Mouse (Mus musculus) right cerebral cortex, adult 2 months (tissue): ENCODE measurements around the gene Slco4a1.

Experiments
- DNase-seq, 2 experiments: peaks; one replicate each; pipeline ENCODE4 v3.0.0; 2021 to 2022; ENCODE audit warnings: low spot score in 2 of 2

Gene Slco4a1

GRCm38 (mm10) chr2:180444957-180445785, 10.9 kb upstream of the Slco4a1 start:
- no peak for DNase-seq

- no peak for DNase-seq
These were observed 10.1 kb upstream of the Slco4a1 start for GRCm38 (mm10) chr2:180445962-180446361.

- DNase-seq, result no peak
These were observed 7.0 kb upstream of the Slco4a1 start for GRCm38 (mm10) chr2:180449007-180449406.

GRCm38 (mm10) chr2:180450529-180450928, 5.5 kb upstream of the Slco4a1 start:
- DNase-seq, result no peak

- no peak for DNase-seq
These were observed 660 bp downstream of the Slco4a1 start for GRCm38 (mm10) chr2:180456705-180457104.

- DNase-seq, result no peak
These were observed 1.6 kb downstream of the Slco4a1 start for GRCm38 (mm10) chr2:180457680-180458079.

GRCm38 (mm10) chr2:180459437-180459836, 3.4 kb downstream of the Slco4a1 start:
- DNase-seq, result no peak

GRCm38 (mm10) chr2:180460801-180461200, 4.8 kb downstream of the Slco4a1 start:
- no peak for DNase-seq

GRCm38 (mm10) chr2:180462593-180462992, 6.5 kb downstream of the Slco4a1 start:
- DNase-seq, result no peak

GRCm38 (mm10) chr2:180466505-180466904, 10.5 kb downstream of the Slco4a1 start:
- no peak for DNase-seq

GRCm38 (mm10) chr2:180468871-180469270, 12.8 kb downstream of the Slco4a1 start:
- DNase-seq, result no peak

GRCm38 (mm10) chr2:180469768-180470167, 13.7 kb downstream of the Slco4a1 start:
- DNase-seq, result no peak

GRCm38 (mm10) chr2:180472306-180473079, 16.4 kb downstream of the Slco4a1 start:
- DNase-seq, result peak in 1 of 2 experiments; percentile 27

- peak; percentile 73 to 79 for DNase-seq
These were observed 17.0 kb downstream of the Slco4a1 start for GRCm38 (mm10) chr2:180473080-180473440.

GRCm38 (mm10) chr2:180474864-180475263, 18.8 kb downstream of the Slco4a1 start:
- no peak for DNase-seq

GRCm38 (mm10) chr2:180482274-180482673, 26.2 kb downstream of the Slco4a1 start:
- no peak for DNase-seq

- DNase-seq, result no peak
These were observed 28.8 kb downstream of the Slco4a1 start for GRCm38 (mm10) chr2:180484882-180485281.

- DNase-seq, result no peak
These were observed 29.3 kb downstream of the Slco4a1 start for GRCm38 (mm10) chr2:180485306-180485705.

- DNase-seq, result peak; percentile 27 to 31
These were observed 32.2 kb downstream of the Slco4a1 start for GRCm38 (mm10) chr2:180488210-180488751.

- peak; percentile 47 to 57 for DNase-seq
These were observed 39.9 kb downstream of the Slco4a1 start for GRCm38 (mm10) chr2:180495906-180496305.

- peak; percentile 52 to 69 for DNase-seq
These were observed 43.7 kb downstream of the Slco4a1 start, which contains the start of gene Ntsr1 for GRCm38 (mm10) chr2:180499741-180500140. TSS of gene Ntsr1 (plus strand) at chr2:180499976.

- DNase-seq, result no peak
These were observed 44.7 kb downstream of the Slco4a1 start for GRCm38 (mm10) chr2:180500726-180501125.
